Mouse (Mus musculus) CH12F3 (cell line): Measurements from ENCODE around the gene Slf1.
"Not testable (repeated sequence)": the region's sequence is repeated elsewhere in the genome, so short reads cannot be mapped to it uniquely, and the experiment has no call there.

Experiments
- in situ Hi-C: fragments of 300-500 bp; cut with MboI; formaldehyde crosslinking; loops from 2 replicates; pipeline ENCODE4 v1.14.3; 2020; ENCODE audit warnings: low sequenced_read_pairs

Slf1 gene

DNA sequence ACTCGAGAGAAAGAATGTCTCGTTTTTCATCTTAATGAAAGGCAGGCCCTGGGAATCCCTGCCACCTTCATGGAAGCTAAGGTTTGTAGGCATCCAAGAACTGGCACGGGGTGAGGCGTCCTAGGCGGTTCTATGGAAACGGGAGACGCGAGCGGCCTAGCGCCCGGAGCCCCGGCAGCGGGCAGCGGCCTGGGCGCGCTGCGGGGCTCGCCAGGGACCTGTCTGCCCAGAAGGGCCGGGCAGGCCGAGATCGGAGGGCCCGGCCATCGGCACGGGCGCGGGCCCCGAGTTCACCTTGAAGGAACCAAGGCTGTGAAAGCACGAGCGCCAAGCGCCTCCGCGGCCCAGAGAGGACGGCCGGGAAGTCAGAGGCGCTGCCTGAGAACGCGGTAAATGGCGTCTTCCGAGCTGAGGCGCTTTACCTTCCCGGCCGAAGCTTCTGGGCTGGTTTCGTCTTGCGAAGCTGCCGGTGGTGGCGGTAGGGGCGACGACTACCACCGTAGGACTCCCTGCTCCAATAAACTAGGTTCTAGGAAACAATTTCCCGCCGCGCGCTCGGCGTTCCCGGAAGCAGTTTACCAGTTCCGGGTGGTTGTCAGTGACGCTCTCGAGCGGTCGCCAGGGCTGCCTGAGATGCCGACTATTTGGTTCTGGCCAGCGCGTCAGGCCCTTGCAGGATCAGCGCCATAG, at the start of gene Slf1, which contains the start of gene 2210408I21Rik:
Gene Slf1, minus strand, starts transcription at position 543 of the 690 bp plus-strand sequence.
Gene 2210408I21Rik, plus strand, starts transcription at position 610 of the 690 bp plus-strand sequence.
- in situ Hi-C loops, result no loop called here

DNA sequence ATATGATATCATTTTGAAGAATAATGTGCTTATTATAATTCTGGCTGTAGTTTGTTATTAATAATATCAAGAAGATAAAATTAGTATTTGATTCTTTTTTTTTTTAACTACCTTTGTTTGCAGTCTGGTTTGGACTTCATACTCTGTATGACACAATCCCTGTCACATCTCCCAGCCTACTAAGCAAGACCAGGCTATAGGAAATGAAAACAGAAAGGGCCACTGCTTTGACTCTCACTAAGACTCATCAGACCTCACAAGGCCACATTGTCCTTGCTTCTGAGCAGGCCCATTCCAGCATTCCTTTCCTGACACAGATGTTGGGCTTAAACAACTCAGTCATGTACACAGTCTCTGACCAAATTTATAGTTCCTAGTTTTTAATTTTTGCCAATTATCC, 42.7 kb upstream of the Slf1 start:
- in situ Hi-C loops, result no loop called here

DNA sequence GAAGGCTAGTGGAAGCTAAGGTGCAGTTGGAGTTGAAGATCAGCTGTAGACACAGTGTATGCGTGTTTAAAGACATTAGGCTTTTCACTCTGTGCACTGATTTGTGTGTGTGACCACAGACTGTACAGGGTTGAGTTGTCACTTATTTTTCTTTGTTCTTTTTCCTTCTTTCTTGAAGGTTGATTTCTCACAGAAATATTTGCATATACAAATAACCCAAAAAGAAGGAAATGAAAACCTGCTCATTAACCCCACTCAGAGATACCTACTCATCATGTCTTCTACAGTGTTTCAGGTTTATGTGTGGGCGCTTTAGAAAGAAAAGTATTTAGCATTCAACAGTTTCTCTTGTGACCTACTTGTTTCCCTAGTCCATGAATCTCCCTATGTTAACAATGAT, 5.6 kb upstream of the Slf1 start:
- in situ Hi-C loops, result no loop called here

DNA sequence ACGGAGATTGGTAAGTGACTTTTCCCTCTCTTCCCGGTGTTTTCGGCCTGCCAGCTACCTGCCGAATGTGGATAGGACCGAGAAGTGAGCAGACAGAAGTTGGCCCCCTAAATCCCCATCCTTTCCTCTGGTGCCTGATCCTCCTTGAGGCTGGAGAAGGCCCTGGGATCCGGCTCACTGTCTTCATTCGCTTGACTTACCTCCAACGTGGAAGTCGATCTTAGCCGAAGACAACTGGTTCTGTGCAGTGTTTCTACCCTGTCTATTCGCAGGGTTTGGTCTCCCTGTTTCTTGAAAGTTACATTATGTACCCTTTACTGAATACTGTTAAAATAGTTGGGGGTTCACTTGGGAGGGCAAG, 328 bp upstream of the Slf1 start:
- in situ Hi-C loops, result no loop called here

DNA sequence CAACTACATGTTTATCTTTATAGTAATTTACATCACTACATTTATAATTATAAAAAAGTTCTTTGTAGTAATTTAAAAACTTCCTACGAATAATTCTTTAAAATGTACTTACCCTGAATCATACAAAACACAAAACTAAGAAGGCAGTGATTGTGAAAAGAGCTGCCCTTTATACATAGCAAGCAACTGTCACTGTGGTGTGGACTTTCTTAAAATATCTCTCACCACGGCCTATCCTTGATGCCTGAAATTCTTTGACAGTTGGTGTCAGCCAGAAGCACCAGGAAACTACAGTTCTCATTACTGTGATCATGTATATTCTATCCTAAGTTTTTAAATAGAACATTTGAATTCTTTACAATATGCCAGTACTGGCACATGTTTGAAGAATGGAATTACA, 4.1 kb downstream of the Slf1 start:
- in situ Hi-C loops, result no loop called here

DNA sequence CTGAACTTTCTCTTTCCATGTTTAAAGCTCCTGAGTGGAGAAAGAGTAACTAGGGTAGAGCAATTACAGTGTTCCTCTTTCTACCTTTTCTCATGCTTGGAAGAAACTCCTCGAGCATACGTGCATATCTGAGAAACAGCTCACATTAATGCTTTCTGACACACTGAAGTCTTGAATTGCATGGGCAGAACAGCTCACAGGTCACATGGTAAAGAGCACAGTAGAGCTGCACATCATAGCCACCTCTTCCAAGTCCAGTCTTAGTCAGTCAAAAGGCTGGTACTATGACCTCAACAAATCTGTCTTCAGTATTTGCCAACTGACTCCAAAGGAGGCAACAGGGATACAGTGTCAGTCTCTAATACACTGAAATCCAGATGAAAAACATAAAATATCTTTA, 7.0 kb downstream of the Slf1 start:
- in situ Hi-C loops, result no loop called here

DNA sequence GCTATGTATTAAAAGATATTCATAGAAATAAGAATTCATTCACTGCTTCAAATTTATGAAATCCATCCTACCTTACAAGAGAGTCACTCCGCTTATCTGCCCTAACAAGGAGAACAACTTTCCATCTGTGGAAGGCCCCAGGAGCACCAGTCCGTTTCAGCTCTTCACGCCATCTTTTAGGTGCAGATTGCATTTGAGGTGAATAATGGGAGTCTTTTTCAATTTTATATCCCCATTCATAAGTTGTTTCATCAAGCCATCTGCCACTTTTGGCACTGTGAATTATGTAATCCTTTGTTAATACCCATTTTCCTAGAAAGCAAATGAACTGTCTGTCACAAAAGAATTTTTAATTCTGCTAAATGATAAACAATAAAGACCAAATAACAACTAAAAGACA, 10.1 kb downstream of the Slf1 start:
- in situ Hi-C loops, result no loop called here

DNA sequence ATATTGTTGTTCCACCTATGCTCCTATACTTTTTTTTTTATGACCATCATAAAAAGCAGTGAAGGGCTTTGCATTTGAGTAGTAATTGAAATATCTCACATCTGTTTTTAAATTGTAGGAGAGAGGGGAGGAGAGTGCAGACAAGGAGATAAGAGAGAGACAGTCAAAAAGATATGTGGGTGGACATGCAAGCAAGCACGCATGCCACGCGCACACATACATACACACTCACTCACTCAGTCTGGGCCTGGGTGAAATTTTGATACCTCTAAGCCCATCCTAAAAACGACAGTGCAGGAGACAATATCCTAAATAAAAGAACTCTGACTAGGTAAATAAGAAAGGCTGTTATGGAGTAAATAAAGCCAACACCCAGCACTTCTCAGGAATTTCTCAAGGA, 16.6 kb downstream of the Slf1 start:
- in situ Hi-C loops, result no loop called here

DNA sequence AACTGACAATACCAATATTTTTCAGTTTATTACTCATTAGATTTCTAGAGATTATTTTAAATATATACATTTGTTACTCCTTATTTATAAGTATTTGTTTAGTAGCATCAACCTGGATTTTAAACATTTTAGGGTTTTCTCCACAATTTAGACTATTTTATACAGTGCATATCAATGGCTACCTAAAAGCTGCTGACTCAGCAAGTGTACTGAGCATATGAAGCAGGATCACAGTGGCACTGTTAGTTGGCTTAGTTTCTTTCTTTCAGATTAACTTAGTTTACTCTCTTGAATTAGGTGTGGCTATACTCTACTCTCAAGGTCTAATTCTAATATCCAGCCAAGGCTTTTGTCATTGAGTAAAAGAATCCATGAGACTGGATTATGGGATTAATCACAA, 27.5 kb downstream of the Slf1 start:
- in situ Hi-C loops, result no loop called here

DNA sequence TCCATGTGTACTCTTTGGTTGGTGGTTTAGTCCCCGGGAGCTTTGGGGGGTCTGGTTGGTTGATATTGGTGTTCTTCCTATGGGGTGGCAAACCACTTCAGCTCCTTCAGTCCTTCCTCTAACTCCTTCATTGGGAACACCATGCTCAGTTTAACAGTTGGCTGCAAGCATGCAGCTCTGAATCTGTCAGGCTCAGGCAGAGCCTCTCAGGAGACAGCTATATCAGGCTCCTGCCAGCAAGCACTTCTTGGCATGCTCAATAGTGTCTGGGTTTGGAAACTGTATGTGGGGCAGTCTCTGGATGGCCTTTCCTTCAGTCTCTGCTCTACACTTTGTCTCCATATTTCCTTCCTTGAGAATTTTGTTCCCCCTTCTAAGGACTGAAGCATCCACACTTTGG, 42.4 kb downstream of the Slf1 start:
- in situ Hi-C loops, result not testable (repeated sequence)

DNA sequence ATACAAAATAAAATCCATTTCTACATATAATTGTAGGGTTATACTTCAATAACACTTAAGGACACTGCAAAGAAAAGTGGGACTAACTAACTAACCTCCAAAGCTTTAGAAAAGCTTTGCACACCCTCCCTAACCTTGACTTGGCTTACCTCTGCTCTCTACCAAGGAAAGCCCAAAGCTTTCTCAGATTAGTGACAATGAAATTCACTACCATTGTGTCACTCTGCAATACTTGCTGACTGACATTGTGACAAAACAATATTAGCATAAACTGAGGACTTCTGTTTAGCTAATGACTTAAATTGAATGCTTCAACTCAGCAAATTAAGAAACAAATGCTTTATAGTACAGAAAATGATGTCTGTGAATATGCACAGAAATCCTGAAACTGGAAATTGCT, 63.2 kb downstream of the Slf1 start:
- in situ Hi-C loops, result no loop called here

DNA sequence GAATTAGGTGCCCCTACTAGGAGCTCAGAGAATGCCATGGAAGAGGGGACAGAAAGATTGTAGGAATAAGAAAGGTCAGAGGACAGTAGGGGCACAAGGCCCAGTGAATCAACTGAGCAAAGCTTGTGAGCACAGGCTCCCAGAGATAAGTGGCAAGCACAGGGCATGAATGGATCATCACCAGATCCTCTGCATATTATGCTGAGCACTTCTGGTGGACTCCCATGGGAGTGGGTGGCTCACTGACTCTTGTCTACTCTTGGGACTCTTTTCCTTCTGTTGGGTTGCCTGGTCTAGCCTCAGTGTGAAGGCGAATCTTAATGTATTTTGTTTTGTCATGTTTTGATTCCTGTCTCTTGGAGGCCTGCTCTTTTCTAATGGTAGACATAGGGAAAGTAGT, 66.4 kb downstream of the Slf1 start:
- in situ Hi-C loops, result no loop called here

DNA sequence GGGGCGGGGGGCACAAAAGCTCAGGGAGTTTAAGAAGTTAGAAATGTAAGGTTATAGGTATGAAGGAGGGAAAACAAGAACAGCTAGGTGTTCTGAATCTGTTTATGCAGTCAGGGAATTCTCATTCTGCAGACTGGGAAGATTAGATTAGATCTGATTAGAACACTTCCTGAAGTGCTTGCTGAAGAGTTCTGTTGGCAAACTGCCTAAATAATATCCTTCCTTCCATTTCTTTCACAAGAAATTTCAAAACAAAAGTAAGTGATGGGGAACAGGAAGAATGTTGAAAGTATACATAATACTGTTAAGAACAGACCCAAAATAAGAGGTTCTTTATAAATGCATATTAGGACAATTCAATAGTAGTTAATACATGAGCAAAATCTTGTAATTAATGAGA, 72.1 kb downstream of the Slf1 start:
- in situ Hi-C loops, result no loop called here

DNA sequence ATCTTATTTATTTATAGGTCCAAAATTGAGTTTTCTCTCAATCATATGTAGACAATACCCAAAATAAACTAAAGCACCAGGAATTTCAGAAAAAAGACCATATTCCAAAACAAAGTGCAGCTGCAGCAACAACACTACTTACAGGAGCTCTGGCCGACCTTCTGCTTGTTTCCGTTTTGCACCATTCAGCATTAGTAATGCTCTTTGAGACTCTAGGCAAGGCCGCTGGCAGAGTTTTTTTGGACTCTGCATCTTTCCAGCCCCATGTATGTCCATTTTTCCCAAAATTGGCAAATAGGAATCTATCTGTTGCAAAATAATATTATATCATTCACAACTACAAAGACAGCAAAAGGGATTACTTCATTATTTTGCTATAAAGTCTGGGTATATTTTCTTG, 85.5 kb downstream of the Slf1 start:
- in situ Hi-C loops, result no loop called here

DNA sequence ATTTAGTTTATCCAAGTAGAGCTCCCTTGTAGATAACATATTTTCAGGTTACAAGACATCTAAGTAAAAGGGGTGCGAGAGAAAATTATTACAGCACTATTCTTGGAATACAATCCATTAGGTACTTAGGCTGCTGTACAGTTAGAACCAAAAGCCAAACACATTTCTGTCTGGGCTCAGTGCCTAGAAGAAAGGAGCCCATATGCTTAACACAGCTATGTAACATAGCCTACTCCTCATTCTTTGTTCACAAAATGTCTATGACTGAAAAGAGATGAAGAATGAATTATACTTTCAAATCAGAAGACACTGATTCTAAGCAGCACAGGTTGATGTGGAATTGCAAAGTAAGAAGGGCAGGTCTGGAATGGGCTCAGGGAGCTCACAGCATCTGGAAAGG, 86.8 kb downstream of the Slf1 start:
- in situ Hi-C loops, result no loop called here

DNA sequence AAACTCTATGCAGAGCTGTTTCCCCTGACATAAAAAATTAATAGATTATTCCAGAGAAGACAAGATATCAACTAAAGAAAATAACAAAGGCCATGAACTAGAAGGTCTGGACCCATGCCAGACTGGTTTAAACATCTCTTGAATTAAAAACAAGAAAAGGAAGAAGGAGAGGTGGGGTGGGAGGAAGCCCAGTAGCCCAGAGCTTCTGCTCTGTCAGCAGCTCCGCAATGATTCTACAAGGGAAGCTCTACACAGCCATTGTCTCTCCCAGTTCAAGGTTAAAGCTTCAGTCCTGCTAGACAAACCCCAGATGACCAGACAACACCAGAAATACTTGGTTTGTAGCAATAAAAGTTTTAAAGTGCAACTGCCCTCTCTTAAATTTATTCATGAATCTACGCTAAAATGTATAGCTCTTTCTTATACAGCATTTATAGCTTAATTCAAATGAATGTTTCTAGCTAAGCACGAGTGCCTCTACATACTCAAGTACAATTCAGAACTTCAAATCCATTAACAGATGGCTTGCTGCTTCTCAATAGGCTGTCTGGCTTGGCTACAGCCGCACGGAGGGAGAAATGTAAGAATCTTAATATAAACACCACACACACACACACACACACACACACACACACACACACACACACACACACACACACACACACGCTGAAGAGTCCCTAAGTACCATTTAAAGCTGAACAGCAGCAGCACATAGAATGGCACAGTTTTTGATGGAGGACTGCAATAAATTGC, 87.9 kb downstream of the Slf1 start:
- in situ Hi-C loops, result no loop called here

DNA sequence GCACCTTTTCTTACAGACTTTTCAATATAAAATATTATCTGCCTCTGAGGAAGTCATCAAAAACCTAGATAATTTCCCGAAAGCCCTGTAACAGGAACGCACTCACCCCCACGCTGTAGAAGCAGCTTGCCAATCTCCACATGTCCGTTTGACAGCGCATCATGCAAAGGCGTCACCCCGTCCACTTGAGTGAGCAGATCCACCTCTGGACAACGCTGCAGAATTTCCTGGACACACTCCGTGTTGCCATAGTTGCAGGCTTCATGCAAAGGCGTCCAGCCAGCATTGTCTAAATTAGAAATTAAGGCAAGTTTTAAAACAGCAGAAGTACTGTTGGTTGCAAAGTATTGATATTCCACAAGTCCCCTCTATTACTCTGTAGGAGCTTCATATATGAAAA, 88.9 kb downstream of the Slf1 start:
- in situ Hi-C loops, result no loop called here

DNA sequence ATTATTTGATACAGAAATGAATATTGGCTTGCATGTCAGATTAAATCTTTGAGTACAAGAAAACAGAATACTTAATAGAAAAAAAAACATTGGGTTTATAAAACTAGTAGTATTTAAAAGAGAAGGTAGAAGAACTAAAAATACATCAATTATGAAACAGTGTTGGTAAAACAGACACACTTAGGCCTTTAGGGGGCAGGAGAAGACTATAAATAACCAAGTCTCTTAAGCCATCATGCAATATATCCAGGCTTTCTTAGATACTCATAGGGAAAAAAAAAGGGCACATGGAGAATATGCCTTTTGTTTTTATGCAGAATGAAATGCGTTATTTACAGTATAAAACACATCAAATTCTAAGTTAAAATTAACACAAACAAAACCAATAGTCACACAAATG, 89.9 kb downstream of the Slf1 start:
- in situ Hi-C loops, result no loop called here

DNA sequence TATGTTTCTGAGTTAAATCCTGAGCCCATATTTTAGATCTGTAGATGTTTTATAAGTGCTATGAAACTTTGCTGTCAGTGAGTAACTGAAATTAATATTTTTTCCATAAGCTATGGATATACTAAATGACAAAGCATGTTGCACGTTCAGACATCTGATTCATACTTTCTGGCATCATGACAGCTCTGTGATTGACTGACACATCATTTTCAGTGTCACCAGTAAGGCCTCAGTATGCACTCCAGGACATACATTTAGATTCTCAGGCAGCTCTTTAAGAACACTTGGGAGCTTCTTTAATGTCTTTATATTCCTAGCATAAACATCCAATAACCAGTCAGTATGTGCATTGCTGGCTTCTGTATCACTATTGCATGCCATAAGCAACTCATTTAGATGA, 91.9 kb downstream of the Slf1 start:
- in situ Hi-C loops, result no loop called here

DNA sequence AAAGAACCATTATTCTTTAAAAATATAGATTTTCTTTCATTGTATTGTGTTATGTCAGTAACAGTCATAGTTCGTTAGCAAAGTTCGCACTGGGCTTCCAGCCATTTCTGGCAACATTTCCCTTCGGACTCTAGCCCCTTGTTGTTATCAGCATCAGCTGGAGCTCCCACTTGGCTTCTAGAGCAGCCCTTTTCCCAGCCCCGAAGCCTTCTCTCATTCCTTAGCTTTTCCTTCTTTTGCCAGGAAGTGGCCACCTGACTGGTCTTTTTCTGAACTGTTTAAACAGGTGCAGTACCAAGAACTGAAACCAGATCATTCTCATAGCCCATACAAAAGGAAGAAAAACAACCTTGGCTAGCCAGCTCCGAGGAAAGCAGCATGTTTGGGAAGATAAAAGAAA, 105.7 kb downstream of the Slf1 start:
- in situ Hi-C loops, result no loop called here

DNA sequence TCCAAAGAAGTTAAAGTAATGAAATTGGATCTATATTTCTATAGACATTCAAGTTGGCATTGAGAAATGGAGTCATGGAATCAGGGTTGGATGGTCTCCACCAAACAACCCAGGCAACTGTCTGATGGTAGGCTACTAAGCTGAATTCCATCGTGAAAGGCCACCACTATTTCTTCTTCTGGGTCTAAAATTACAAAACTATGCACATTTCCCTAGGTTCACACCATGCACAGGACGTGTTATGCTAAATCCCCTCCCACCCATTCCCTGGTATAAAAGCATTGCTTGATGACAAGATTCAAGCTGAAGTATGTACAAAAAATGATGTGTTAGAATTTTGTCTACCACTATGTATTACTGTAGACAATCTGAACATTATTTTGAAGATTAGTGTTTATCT, 116.4 kb downstream of the Slf1 start:
- in situ Hi-C loops, result no loop called here

DNA sequence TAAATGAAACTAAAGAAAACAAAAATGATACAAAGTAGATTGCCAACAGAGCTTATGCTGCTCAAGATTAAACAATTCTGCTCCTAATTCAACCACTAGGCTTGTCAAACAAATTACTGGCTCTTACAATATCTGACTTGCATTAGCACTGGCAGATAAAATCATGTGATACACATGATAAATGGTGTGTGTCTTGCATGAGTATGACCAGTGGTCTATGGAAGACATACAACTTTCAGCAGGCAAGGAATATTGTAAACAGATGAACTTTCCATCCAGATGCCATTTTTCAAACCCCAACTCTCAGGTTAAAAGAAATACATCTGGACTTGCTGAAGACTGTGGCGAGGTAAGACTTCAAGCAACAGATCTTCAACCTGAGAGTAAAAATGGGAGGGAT, 131.6 kb downstream of the Slf1 start:
- in situ Hi-C loops, result no loop called here

DNA sequence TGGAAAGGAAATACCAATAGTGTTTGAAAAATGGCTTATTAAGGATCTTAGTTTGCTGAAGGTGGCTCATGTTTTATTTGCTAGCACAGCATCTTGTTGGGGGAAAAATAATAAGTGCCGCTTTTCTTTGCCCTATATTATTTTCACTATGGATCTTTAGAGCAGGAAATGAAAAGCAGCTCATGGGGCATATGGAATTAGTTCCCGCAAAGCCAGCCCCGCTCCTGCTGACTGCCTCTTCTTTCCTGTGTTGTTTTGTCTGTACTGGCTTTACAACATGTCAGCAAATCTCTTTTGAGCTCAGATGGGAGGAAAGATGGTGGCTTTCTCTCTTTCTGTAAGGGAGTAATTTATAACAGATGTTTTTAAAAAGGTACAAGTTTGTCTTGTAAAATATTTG, 132.6 kb downstream of the Slf1 start:
- in situ Hi-C loops, result no loop called here
